Mouse (Mus musculus) lung, postnatal 14 days (tissue): ENCODE measurements around the gene Celf2.

Experiments used
- DNase-seq: peaks from one replicate; pipeline ENCODE4 v3.0.0; 2021

Gene Celf2

DNA sequence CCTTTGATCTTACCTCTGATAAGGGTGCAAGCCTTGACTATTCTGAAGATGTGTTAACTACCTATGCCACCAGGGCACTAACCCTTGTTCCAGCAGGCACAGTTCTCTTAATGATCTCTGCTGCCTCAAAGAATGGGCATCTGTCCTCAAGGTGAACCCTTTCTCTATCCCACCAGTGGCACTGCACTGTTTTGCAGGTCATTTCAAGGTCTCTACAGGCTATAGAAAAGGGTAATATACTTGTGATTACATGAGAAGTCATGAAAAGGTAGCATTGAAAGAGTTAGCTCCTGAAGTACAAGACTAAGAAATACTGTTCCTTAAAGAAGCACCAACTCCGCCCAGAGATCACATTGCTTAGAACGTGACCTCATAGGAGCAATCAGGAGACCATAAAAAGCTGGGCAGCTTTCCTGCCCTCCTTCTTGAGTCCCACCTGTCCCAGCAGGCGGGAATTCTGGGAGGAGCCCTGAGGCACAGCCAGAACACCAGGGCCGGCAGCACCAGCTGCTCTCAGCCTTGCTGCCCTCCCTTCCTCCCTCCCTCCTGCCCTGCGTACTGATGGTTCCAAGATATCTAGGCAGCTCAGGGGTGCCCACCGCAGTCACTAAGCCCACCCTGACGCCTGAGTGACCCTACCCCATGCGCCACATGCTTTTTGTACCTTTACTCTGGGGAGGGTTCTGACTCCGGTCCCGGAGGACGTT is 788.5 kb downstream of the Celf2 start:
- no peak for DNase-seq

GRCm38 (mm10) chr2:6718864-6719263 is 790.5 kb downstream of the Celf2 start:
- DNase-seq = no peak

DNA sequence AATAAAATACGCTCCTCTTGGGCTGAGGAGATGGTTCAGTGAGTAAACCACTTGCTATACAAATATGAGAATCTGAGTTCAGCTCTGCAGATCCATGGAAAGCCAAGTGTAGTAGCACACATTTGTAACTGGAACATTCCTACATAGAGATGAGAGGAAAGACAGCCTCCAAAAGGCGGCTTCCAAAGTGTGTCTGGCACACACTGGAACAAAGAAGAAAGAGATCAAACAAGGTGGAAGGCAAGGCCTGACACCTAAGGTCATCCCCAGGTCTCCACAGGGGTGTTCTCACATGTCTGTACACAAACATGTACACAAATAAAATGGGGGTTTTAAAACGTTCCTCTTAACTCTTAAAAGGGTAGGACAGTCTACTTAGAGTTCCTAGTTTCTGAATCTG is 791.4 kb downstream of the Celf2 start:
- no peak for DNase-seq

GRCm38 (mm10) chr2:6715562-6715961 is 793.8 kb downstream of the Celf2 start:
- DNase-seq = no peak

GRCm38 (mm10) chr2:6713529-6713928 is 795.8 kb downstream of the Celf2 start:
- DNase-seq = no peak

DNA sequence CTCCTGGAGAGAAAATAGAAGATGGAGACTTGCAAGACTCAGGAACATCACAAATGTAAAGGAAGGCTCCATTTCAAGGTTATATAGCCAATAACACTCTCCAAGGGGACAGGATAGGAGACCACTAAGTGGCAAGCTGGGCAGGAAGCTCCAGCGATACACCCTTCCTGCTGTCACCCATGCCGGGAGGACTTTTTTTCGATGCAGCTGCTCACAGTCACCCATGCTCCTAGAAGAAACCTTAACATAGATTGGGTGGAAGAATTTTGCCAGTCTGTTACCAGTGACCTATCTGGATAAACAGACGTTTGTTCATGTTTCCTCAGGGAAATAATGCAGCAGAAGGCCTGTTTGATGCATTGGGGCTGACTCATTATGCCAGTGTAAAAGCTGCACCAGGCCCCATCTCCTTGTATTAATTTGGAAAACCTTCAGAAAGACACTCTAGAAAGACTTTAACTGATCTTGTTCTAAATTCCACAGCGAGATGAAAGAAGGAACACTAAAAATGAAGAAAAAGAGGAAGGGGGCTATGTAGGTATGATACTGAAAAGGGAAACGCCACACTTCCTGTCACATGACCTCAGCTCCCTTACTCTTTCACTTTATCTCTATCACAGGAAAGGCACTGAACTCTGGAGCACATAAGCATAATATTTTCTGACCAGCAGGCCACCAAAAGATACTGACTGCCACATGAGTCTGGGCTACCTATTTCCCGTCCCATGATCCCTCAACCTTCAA is 798.5 kb downstream of the Celf2 start:
- DNase-seq = no peak

DNA sequence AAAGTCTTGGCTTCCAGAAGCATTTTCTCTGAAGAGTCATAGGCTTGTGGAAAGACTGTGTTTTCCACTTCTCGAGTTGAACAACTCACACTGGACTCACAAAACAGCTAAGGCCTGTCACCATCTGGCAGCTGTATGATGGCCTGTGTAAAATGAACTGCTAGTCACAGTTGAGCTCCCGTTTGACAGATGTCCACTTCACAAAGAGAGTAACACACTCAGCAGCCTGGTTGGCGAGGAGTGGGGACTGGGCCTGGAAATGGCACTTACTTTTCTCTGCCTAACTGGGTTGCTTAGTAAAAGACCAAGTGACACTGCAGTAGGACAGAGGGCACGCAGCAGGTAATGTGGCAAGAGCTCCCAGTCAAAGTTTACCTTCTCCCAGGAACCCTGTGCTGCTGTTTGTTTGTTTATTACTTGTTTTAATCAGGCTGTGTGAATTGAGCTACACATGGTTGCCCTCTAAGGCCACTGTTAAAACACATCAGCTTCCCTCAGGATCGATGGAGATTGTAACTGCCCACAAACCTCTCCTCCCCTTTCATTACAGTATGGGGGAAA is 801.3 kb downstream of the Celf2 start:
- DNase-seq = no peak

DNA sequence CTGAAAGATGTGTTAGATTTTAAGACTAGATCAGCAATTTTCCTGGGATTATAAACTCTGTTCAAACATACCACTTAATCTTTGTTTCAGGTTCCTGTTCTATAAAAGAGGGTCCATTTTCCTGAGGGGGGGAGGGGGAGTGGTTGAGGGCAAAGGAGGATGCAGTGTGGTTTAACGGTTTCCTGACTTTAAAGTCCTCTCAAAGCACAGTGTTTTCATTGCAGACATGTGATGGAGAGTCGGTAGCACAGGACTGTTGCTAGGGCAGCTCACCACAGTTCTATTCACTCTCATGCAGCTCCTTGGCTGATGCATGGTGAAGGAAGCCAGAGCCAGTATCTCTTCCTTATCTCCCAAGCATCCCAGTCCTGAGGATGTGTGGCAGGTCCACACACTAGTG is 802.1 kb downstream of the Celf2 start:
- DNase-seq = no peak

DNA sequence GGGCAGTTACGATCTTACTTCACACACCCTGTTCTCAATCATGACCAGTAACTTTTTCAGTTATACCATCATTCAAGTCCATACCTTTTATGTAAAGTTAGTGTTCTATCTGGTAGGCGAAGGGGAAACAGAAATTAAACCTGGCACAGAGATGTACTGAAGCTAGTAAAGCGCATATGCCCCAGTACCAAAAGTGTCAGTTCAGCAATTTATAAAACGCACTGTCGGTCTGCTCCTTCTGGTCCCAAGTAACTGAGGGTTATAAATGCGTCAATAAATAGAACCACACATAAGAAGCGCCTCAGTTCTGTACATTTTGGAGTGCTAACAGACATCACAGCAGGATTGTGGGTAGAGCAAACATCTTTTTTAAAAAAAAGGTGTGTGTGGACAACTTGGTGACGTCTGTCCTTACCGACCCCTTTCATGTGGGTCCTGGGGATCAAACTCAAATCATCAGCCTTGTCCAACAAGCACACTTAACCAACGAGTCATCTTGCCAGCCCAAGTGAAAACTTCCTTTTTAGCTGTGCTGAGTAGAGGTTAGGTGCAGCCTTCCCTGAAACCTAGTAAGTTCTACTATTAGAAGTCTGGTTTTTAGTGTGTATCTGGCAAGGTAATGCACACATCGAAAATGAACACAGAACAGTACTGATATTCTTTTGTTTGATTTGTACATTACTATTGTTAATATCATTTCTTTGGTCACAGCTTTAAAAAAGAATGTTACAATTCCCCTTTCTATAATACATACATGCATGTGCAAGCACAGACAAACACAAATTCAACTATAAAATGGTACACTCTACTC is 803.2 kb downstream of the Celf2 start:
- no peak for DNase-seq

DNA sequence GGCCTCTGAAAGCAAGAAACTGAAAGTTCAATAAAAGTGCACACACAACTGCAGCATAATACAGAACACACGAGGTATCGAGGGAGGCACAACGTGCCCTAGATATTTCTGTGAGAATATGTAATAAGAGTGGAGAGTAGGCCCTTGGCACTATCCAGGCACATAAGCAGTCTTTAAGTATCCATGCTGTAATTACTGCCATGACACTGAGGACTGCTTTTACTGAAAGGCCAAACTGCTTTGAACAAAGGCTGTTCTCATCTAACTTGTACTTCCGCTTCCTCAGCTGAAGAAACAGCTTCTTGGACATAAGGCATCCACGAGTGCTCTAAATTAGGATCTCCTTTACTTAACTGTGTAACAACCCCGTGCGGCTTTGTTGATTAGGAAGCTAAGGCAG is 803.9 kb downstream of the Celf2 start:
- DNase-seq = no peak

DNA sequence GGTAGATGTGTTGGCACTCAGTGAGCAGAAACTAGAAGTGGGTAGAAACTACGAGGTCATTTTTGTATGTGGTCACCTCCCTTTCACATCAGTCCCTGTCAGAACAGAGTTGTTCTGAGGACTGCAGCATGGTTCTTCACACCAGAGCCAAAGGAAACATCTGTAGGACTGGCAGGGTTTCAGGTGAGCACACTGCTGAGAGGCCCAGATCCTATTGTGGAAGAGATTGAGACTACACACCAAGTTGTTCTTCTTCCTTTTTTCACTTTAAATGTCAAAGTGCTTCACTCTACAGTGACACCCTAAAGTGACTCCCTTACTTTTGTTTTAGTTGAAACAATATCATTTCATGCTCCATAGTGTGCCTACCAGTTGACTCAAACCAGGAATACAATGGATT is 804.6 kb downstream of the Celf2 start:
- no peak for DNase-seq

DNA sequence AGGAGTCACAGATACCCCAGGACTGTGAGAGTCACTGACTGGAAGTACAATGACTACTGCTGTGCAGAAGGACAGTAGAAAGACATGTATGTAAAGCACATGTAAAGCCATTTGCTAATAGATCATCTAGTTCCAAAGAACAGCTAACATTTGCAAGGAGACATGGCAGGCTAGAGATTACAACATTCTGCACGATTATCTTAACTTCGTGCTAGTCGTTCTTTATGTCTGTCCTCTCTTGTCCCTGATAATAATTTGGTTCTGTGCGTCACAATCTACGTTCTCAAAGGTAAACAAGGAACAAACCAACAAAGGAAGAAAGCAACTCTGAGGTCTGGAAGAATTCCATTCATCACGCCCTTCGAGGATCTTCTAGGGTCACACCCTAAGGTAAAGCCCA is 805.0 kb downstream of the Celf2 start:
- no peak for DNase-seq

DNA sequence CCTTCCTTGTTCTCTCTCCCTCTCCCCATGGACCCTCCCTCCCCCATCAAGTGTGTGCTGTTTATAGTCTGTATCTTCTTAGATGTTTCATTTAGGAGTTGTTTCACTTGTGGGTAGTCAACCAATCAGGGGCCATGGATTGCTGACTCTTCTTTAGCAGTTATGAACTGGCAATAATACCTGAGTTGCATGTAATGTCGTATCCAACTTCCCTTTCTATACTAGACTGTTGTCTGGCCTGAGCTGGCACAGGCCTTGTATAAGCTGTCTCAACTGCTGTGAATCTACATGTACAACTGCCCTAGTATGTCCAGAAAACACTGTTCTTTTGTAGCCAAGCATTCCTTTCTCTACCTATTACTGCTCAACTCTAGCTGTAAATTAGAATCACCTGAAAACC is 813.0 kb downstream of the Celf2 start:
- no peak for DNase-seq

DNA sequence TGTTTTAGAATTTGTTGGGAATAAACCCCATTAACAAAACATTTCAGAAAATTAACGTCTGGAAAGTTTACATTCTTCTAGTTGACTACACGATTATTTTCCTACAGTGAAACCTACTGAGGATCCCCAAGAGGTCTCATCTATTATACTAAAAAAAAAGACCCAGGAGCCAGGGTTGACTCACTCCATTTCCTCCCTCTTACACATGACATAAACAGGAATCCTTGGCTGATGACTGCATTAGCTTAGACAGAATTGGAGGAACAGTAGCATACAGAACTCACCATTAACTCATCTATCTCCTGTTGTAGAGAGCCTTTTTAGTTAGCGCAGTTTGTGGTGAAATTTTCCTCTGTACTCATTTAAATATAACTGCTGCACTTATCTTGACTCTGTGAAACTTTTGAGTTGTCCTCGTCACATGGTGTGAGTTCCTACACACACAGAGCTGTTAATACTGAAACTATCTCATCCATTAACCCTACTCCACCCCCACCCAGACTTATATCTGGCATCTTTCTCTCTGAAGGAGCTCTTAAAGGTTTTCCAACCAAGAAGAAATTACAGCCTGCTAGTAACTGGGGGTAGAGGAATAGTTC is 813.9 kb downstream of the Celf2 start:
- no peak for DNase-seq

DNA sequence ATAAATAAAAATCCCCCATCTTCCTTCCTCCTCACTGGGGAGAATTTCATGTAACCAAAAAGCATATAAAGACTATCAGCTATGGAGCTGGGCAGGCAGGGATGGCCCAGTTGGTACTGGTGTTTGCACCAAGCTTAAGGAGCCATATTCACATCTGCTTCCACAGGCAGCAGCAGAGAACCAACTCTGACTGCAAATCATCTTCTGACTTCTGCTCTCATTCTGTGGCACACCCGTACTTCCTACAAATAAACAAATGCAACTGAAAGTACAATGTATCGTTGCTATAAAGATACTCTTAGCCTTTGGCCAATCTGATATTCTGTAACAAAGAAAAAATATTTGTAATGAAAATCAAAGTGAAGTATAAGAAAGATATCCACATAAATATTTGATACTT is 819.7 kb downstream of the Celf2 start:
- DNase-seq = no peak

- DNase-seq = no peak
Observed at GRCm38 (mm10) chr2:6678231-6678630, 831.1 kb downstream of the Celf2 start.

DNA sequence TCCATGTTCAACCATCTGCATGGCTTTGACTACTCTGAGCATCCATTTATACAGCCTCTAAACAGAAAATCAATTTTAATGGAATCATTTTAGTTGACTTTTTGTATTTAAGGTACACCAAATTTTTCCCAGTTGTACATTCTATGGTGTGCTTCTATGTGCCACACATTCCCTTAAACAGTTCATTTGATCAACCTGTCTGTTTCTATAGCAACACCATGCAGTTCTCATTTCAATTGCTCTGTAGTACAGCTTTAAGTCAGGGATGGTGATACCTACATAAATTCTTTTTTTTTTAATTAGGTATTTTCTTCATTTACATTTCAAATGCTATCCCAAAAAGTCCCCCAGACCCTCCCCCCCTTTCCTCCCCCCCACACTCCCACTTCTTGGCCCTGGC is 831.9 kb downstream of the Celf2 start:
- DNase-seq = no peak

DNA sequence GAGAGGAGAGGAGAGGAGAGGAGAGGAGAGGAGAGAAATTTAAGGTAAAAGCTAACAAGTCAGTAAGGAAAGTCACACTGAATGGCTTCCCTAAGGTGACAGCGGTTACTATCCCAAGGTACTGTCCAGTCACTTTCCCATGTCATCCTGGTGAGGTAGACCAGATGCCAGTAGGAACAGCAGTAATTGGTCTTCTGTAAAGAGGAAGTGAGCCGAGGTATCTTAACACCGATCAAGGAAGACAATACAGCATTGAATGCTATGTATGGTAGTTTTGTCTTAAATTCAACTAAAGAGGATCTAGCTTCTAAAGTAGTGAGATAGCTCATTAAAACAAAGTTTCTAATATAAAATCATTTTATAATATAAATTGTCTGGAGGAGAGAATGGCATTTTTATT is 835.0 kb downstream of the Celf2 start:
- DNase-seq = no peak

DNA sequence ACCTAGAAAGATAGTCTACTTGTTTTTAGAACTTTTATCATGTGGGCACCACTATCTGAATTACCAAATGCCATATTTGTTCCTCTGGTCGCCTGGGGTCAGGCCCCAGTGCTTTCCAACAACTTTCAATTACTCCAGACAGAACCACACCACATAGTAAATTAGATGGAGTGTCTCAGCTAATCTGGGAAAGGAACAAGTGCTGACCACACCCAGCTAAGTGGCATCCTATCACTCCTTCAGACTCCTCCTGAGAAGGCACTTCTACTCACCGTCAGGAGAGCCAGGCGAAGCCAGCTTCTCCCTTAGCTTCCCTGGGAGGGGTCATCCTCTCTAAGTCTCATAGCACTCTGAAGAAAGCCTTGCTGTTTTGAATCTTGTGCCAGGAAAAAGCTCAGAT is 835.9 kb downstream of the Celf2 start:
- DNase-seq = no peak

DNA sequence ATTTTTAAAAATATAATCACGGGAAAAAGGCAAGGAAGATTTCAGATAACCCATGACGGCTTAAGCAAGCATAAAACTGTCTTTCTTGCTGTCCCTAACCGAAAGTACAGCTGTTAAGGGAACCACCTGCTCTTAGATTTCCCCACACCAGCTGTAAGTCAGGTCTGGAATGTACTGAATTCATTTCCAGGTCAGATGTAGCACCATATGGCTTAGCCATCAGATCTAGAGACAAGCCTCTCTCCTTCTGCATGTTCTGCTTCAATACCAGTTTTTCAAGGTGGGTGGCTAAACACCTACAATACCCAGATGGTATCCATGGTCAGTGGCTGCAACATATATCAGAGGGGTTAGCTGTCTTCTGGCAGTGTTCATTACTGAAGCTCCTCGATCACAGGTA is 841.8 kb downstream of the Celf2 start:
- DNase-seq = no peak

GRCm38 (mm10) chr2:6659834-6660233 is 849.5 kb downstream of the Celf2 start:
- no peak for DNase-seq

- no peak for DNase-seq
Observed at GRCm38 (mm10) chr2:6653719-6654118, 855.6 kb downstream of the Celf2 start.

DNA sequence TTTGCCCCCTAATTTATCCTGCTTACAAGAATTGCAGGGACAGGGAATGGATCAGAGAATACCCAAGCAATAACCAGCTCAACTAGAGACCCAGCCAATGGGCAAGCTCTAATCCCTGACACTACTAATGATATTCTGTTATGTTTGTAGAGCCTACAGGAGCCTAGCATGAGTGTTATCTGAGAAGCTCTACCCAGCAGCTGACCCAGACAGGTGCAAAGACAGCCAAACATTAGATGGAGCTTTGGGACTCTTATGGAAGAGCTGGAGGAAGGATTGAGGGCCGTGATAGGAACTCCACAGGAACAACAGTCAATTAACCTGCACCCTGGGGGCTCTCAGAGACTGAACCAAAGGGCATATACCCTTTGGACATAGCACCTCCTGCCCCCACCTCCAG is 857.7 kb downstream of the Celf2 start:
- DNase-seq = no peak
